Mouse (Mus musculus) testis, adult 2 months (tissue): ENCODE data around the gene Tubgcp6.

Experiments used
- CTCF ChIP-seq: fragments of 200-500 bp; IDR thresholded peaks from 2 replicates; pipeline ENCODE4 v1.5.1; 2012; ENCODE audit warnings: low read depth, mild to moderate bottlenecking, inconsistent platforms, low read length, moderate library complexity; ENCODE audit not compliant: control insufficient read depth, insufficient read depth, insufficient replicate concordance
- POLR2A ChIP-seq: fragments of 200-500 bp; IDR thresholded peaks from 2 replicates; pipeline ENCODE4 v1.6.1; 2012; ENCODE audit warnings: low read depth, mild to moderate bottlenecking, inconsistent platforms, low read length, moderate library complexity; ENCODE audit not compliant: control insufficient read depth

DNA sequence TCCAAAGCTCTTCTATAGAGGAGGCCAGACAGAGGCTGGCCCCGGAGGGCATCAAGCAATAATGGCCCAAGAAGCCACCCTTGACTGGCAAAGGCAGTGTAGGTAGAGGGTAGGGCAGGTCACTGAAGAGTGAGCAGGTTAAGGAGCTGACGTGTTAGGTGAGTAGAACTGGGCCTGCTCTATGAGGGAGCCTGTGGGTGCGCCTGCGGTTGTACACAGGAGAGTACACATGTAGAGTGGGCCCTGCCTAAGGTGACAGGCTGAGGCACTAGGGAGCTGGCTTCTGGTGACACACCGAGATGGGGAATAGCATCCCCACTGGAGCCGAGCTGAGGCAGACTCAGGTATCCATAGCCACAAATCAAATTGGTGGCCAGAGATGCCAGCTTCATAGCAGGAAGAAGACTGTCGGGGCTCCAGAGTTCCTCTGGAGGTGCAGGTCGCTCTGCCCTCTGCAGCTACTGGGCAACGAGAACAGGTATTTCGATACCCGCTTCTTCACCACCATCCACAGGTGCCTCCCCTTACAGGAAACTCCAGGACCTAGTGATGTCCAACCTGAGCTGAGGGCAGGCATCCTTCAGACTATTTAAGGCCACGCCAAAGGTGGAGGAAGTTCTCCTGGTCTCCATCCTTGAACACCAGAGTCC, 62.0 kb downstream of the Tubgcp6 start:
- TF ChIP-seq POLR2A (no peak), CTCF (no peak)
